Mouse (Mus musculus): ENCODE measurements at regions not wholly inside any gene's neighbourhood (a gene's known extent, or its start where the extent isn't known, plus 50 kb on each side); places are given as distances from the start of the nearest gene placed in this dataset.

DNA sequence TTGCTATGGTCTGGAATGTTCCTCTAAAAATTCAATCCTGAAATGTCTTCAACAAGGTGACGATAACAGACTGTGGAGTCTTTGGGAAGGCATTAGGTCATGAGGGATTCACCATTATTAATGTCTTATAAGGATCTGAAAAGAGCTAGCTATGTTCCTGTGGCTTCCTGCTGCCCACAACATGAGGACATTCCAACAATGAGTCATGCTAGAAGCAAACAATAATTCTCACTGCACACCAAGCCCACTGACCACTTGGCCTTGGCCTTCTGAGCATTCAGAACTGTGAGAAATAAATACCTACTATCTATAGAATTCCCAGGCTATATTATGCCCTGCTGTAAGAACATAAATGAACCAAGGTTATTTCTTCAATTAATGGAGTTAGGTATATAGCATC lies 433.9 kb downstream of the Gpam start:
- 74% methylated on average over 1 of the region's 1 CpGs for WGBS
- H3K27ac ChIP-seq, result no peak overlapping the region
- H3K9me3 ChIP-seq (replicated peaks), result no peaks in the 10 kb centered on the region
- H3K4me1 ChIP-seq (replicated peaks), result no peaks in the 10 kb centered on the region
- H3K9ac ChIP-seq, result no peak overlapping the region
- no peaks in the 10 kb centered on the region for H3K36me3 ChIP-seq
- H3K4me2 ChIP-seq, result no peak overlapping the region
- no peak for ATAC-seq (replicated peaks; ENCODE audit: insufficient number of reproducible peaks, insufficient read depth, low FRiP score, low read depth)
- H3K27me3 ChIP-seq, result no peaks in the 10 kb centered on the region
- H3K4me3 ChIP-seq, result no peak overlapping the region

DNA sequence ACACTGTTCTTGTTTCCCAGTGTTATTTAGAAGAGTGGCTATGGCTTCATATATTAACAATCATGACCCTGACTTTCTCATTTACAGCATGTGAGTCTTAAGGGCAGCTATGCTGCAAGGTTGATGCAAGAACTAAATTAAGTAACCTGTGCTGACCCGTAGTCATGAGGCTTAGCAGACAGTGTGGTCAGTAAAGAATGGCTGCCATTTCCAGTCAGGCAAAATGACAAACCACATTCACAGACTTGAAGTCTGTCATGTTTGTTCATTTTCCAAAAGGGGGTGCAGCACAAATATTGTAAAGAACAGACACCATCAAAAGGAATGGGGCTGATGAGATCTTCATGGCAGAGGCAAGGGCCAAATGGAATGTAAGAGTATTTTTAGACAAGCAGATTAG lies 435.2 kb downstream of the Gpam start:
- WGBS, result 78% methylated on average over 1 of the region's 1 CpGs
- no peak overlapping the region for H3K4me2 ChIP-seq

GRCm38 (mm10) chr19:54688630-54689029 lies 438.4 kb downstream of the Gpam start:
- H3K4me3 ChIP-seq, result no peak overlapping the region
- H3K4me2 ChIP-seq, result no peak overlapping the region
- H3K36me3 ChIP-seq, result no peaks in the 10 kb centered on the region
- no peak overlapping the region for H3K27ac ChIP-seq
- no peak for ATAC-seq (replicated peaks; ENCODE audit: insufficient number of reproducible peaks, insufficient read depth, low FRiP score, low read depth)
- H3K27me3 ChIP-seq, result no peaks in the 10 kb centered on the region
- no peaks in the 10 kb centered on the region for H3K9me3 ChIP-seq (replicated peaks)
- no peaks in the 10 kb centered on the region for H3K4me1 ChIP-seq (replicated peaks)
- H3K9ac ChIP-seq, result no peak overlapping the region

More for the DNA sequence above, 435.2 kb downstream of the Gpam start:
- H3K4me3 ChIP-seq, result no peak overlapping the region
- H3K27ac ChIP-seq, result no peak overlapping the region
- no peaks in the 10 kb centered on the region for H3K36me3 ChIP-seq
- no peak overlapping the region for H3K9ac ChIP-seq
- ATAC-seq (replicated peaks; ENCODE audit: insufficient number of reproducible peaks, insufficient read depth, low FRiP score, low read depth), result no peak
- no peaks in the 10 kb centered on the region for H3K4me1 ChIP-seq (replicated peaks)
- H3K9me3 ChIP-seq (replicated peaks), result no peaks in the 10 kb centered on the region
- H3K27me3 ChIP-seq, result no peaks in the 10 kb centered on the region

GRCm38 (mm10) chr19:54685147-54685546 lies 441.9 kb downstream of the Gpam start:
- no peaks in the 10 kb centered on the region for H3K27me3 ChIP-seq
- no peaks in the 10 kb centered on the region for H3K4me1 ChIP-seq (replicated peaks)
- no peaks in the 10 kb centered on the region for H3K9me3 ChIP-seq (replicated peaks)
- no peak overlapping the region for H3K4me2 ChIP-seq
- no peak overlapping the region for H3K9ac ChIP-seq
- 73% methylated on average over 4 of the region's 4 CpGs for WGBS
- H3K4me3 ChIP-seq, result no peak overlapping the region
- H3K27ac ChIP-seq, result no peak overlapping the region
- H3K36me3 ChIP-seq, result no peaks in the 10 kb centered on the region
- ATAC-seq (replicated peaks; ENCODE audit: insufficient number of reproducible peaks, insufficient read depth, low FRiP score, low read depth), result no peak

All from heart, embryonic 15.5 days (tissue).